Mouse (Mus musculus): ENCODE data around the gene Zbtb45.

The Zbtb45 gene

GRCm38 (mm10) chr7:13033451-13034147, 23.8 kb upstream of the Zbtb45 start:
- peak; percentile 90 for DNase-seq

GRCm38 (mm10) chr7:13032541-13032940, 22.7 kb upstream of the Zbtb45 start:
- DNase-seq, result peak; percentile 82

- peak; percentile 77 for DNase-seq
Measured at GRCm38 (mm10) chr7:13031983-13032382, 22.1 kb upstream of the Zbtb45 start.

DNA sequence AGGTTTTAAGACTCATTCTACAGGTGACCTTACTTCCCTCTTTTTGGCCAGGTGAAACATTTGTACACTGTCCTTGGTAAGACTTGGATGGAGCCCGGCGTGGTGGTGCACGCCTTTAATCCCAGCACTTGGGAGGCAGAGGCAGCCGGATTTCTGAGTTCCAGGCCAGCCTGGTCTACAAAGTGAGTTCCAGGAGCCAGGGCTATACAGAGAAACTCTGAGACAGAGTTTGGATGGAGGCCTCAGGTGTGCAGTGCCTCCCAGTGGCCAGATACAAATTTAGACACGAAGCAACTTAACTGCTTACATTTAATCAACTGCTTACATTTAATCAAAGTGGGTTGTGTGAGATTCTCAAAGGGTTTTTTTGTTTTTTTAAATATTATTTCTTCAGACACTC, 21.2 kb upstream of the Zbtb45 start:
- peak; percentile 82 for DNase-seq

DNA sequence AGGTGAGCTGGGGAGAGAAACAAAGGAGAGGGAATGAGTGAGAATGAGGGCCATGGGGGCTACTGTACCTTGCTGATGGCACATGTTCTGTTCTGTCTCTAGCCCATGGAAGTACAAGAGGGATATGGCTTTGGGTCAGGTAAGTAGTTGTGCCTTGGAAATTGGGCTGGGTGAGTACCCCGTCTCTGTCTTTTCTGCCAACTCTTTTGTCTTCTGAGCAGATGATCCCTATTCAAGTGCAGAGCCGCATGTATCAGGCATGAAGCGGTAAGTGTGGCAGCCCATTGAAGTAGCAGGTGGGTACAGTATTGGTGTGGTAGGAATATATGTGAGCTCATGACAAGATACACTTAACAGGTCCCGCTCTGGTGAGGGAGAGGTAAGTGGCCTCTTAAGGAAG, 19.2 kb upstream of the Zbtb45 start:
- peak; percentile 76 for DNase-seq

- peak; percentile 77 for DNase-seq
Measured at GRCm38 (mm10) chr7:13025511-13026112, 15.8 kb upstream of the Zbtb45 start.

DNA sequence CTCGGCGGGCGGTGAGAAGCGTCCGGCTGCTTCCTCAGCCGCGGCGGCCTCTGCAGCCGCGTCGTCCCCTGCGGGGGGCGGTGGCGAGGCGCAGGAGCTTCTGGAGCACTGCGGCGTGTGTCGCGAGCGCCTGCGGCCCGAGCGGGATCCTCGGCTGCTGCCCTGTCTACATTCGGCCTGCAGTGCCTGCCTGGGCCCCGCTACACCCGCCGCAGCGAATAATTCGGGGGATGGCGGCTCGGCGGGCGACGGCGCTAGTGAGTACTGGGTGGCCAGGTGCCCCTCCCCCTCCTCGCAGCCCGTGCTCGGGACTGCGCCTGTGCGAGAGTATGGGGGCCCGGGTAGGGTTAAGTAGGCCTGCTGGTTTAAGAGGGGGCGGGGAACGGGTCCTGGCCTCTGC, 15.0 kb upstream of the Zbtb45 start:
- peak; percentile 98 for DNase-seq

- DNase-seq, result peak; percentile 99
Measured at GRCm38 (mm10) chr7:13023928-13024731, 14.3 kb upstream of the Zbtb45 start.

GRCm38 (mm10) chr7:13022773-13023535, 13.1 kb upstream of the Zbtb45 start:
- peak; percentile 98 for DNase-seq

GRCm38 (mm10) chr7:13015217-13015616, 5.4 kb upstream of the Zbtb45 start:
- peak; percentile 13 for DNase-seq

- peak; percentile 44 for DNase-seq
Measured at GRCm38 (mm10) chr7:13014275-13014839, 4.5 kb upstream of the Zbtb45 start.

GRCm38 (mm10) chr7:13013671-13014070, 3.8 kb upstream of the Zbtb45 start:
- peak; percentile 73 for DNase-seq

DNA sequence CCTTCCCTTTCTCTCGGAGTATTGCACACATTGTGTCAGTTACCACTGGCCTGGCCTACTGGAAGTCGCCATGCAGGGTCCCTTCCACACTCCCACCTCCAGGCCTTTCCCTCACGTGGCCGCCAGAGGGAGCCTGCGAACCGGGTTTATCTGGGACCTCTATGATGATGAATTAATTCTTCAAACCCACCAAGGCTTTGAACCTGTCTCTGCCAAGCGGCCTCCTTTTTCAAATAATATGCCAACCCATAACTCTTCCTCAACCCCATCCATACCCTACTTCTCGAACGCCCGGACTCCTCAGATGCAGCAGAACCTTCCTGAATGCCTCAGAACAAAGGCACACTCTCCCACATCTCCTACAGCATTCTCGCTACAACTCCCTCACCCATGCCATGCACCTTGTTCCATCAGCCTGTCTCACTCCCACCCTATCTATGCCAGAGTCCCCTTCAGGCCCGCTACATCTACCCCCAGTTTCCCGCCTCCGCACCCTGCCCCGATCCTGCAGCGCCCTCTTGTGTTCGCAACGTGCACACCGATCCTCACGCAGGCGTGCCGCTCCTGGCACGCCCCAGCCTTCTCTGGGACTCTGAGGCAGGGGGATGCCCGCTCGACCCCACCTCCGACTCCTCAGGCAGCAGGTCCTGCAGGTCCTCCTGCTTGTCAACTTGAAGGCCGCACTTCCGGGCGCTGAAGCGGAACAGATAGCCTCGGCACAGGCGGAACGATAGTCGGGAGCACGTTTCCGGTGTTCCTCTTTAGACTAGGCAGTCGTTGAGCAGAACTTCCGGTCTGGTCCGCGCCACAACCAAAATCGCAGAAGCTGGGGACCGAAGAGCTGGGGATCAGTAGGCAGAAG, 460 bp downstream of the Zbtb45 start:
- DNase-seq, result peak; percentile 99

DNA sequence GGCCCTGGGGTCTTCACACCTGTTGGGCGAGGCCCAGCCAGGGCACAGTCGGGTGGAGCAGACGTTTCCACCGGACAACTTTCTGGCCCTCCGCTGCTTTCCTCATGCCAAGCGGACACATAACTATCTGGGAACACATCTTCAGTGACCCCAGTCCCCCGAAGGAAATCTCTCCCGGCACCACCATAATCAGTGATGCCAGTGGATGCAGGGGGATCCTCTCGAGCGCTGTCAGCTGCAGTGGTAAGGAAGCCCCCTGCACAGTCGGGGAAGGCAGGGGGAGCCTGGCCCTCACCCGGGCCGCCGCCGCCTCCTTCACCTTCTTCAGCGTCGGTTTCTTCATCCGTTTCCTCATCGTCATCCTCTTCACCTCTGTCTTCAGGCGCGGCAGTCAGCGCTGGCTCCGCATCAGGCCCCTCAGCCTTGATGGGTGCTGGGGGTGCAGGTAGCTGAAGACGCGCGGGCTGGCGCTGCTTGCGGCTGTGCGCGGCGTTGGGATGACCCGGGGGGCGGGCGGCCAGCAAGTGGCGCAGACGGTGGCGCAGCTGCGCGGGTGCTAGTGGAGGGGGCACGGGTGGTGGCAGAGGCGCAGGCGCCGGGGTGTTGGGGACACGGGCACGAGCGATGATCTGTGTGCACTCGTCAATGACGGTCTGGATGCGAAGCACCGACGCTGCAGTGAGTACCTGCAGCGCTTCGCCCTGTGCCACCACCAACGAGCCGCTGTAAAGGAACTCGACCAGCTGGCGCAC, 2.3 kb downstream of the Zbtb45 start:
- DNase-seq, result peak; percentile 92

- peak; percentile 90 for DNase-seq
Measured at GRCm38 (mm10) chr7:13006531-13006930, 3.3 kb downstream of the Zbtb45 start.

DNA sequence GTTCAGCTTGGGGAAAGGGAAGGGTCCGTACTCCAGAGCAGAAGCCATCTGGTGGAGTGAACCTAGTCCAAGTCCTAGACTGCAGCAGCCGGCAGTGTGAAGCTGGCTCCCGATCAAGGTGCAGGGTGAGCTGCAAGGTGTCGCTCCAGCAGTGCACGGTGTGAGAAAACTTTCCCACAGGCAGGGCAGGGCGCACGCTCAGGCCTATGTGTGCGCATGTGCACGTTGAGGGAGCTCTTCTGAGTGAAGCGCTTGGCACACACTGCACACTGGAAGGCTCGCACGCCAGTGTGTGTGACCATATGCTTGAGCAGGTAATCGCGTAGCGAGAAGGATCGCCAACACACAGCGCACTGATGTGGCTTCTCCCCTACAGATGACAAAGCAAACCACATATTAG, 3.8 kb downstream of the Zbtb45 start:
- DNase-seq, result peak; percentile 90

GRCm38 (mm10) chr7:13003380-13003779, 6.5 kb downstream of the Zbtb45 start:
- DNase-seq, result no peak

DNA sequence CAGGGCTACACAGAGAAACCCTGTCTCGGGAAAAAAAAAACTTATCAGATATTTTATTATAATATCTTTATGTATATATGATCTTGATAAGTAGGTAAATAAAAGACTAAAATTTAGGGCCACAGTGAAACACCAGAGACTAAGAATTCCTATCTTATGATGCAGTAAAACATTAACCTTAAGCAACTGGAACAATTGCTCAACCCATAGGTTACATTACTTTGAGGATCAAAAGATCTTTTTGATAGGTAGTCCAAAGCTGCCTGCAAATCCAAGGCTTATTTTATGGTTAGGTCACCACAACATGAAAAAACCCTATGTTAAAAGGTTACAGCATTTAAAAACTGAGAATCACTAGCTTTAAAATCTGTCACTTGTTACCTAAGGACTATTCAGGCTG, 8.2 kb downstream of the Zbtb45 start:
- no peak for DNase-seq

DNA sequence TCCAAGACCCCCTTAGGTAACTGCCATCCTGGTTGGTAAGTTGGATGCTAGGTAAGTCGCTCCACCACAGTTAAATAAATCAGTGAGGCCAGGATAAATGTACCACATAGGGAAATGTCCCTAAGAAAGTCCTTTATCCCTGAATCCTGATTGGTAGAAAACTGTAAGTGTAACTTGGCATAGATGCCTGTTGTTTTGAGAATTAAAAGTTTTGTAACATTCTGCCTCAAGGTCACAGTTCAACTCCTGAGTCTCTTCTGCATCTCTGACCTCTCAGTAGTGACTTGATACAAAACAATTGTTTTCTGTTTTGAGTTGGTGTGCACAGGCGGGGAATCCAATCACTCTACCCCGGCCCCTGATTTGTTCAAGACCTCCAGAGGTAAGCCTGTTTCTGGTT, 11.0 kb downstream of the Zbtb45 start, which contains the start of gene Trim28:
Trim28 (plus strand) TSS at position 264 of the 400 bp plus-strand sequence.
- DNase-seq, result no peak

- DNase-seq, result no peak
Measured at GRCm38 (mm10) chr7:12998053-12998452, 11.8 kb downstream of the Zbtb45 start, which contains the start of gene Slc27a5. Gene Slc27a5, minus strand, starts transcription at chr7:12998192.

- DNase-seq, result no peak
Measured at GRCm38 (mm10) chr7:12997230-12997629, 12.6 kb downstream of the Zbtb45 start.
